ENCODE assay signal across 13 mouse cellular contexts in genomic region chr5:124077856-124078460, GRCm38 (mm10). TPM values are rescaled to one million over a fixed set of nuclear protein-coding genes. Genes with fewer than 3 reads are reported as not detected.
DNase-seq lines count a peak whose midpoint lies in the region; ATAC-seq and TF ChIP-seq lines count a peak whose summit lies in the region.
"Had no signal": no experiment of that assay in that cellular context is flagged by ENCODE, and none has a peak within 500 bp of the region (broad histone marks: within the 10 kb centered on the region; RNA-seq: fewer than 3 reads in every experiment).

No protein-coding gene starts in this region.

- H3K4me2 ChIP-seq in forebrain, embryonic 11.5 days (ENCODE audit: low read depth, low read length, severe bottlenecking) = no peak overlapping the region
- no peak overlapping the region for H3K4me2 ChIP-seq in hindbrain, embryonic 13.5 days
- H3K4me2 ChIP-seq in stomach, postnatal 0 days (replicated peaks; ENCODE audit: low read depth) = no peak overlapping the region

- H3K9me3 ChIP-seq in megakaryocyte, embryonic 14.5 days = no peaks in the 10 kb centered on the region
- no peaks in the 10 kb centered on the region for H3K9me3 ChIP-seq in forebrain, embryonic 11.5 days (ENCODE audit: control insufficient read depth, low read length)
- no peaks in the 10 kb centered on the region for H3K9me3 ChIP-seq in hindbrain, embryonic 13.5 days
- no peaks in the 10 kb centered on the region for H3K9me3 ChIP-seq in stomach, postnatal 0 days (ENCODE audit: control insufficient read depth, low read length)

- H3K27ac ChIP-seq in forebrain, embryonic 11.5 days (ENCODE audit: low read depth, low read length) = no peak overlapping the region
- H3K27ac ChIP-seq in hindbrain, embryonic 13.5 days = peak overlapping the region; percentile 80
- H3K27ac ChIP-seq in stomach, postnatal 0 days (replicated peaks) = peak overlapping the region; percentile 50

- intact Hi-C loops in heart, postnatal 10 days (cut with DNase I) = loop anchor here (5.0 kb wide), 1 partner anchor 36 kb away; no protein-coding TSS in a partner anchor

- no peak for ATAC-seq in megakaryocyte, adult 5-6 weeks (ENCODE audit: poor library complexity, severe bottlenecking)
- ATAC-seq in forebrain, embryonic 11.5 days (replicated peaks; ENCODE audit: low FRiP score) = no peak
- ATAC-seq in hindbrain, embryonic 13.5 days (ENCODE audit: low FRiP score) = no peak
- ATAC-seq in stomach, postnatal 0 days (ENCODE audit: low FRiP score, low TSS enrichment) = no peak
- ATAC-seq: lung, postnatal 0 days had no signal

- TF ChIP-seq EP300 in stomach, postnatal 0 days (optimal IDR thresholded peaks at IDR 0.05) = no peak

- 59% methylated on average over 6 of the region's 6 CpGs for WGBS in forebrain, embryonic 11.5 days
- WGBS in hindbrain, embryonic 13.5 days = 63% methylated on average over 6 of the region's 6 CpGs
- WGBS in stomach, postnatal 0 days = 60% methylated on average over 6 of the region's 6 CpGs

- no peaks in the 10 kb centered on the region for H3K27me3 ChIP-seq in megakaryocyte, embryonic 14.5 days (replicated peaks)
- H3K27me3 ChIP-seq in forebrain, embryonic 11.5 days (ENCODE audit: control insufficient read depth, insufficient read depth, low read length) = no peaks in the 10 kb centered on the region
- H3K27me3 ChIP-seq in hindbrain, embryonic 13.5 days = 0 out of 2 replicates have a peak, but pooled peaks cover 3% of the 10 kb centered on the region
- H3K27me3 ChIP-seq in stomach, postnatal 0 days (ENCODE audit: control insufficient read depth, insufficient read depth, low read length) = no peaks in the 10 kb centered on the region

- peak overlapping the region; percentile 0 for H3K4me3 ChIP-seq in megakaryocyte, embryonic 14.5 days (replicated peaks)
- H3K4me3 ChIP-seq in forebrain, embryonic 11.5 days (ENCODE audit: low read depth, low read length) = no peak overlapping the region
- H3K4me3 ChIP-seq in hindbrain, embryonic 13.5 days = no peak overlapping the region
- H3K4me3 ChIP-seq in stomach, postnatal 0 days (ENCODE audit: low read depth, low read length) = no peak overlapping the region

- no peak overlapping the region for H3K9ac ChIP-seq in forebrain, embryonic 11.5 days (ENCODE audit: low read length)
- peak overlapping the region; percentile 29; the same call in 1 of the 2 replicates for H3K9ac ChIP-seq in hindbrain, embryonic 13.5 days
- no peak overlapping the region for H3K9ac ChIP-seq in stomach, postnatal 0 days (ENCODE audit: low read length)

- H3K4me1 ChIP-seq in megakaryocyte, embryonic 14.5 days = peaks cover 100% of the 10 kb centered on the region
- no peaks in the 10 kb centered on the region for H3K4me1 ChIP-seq in forebrain, embryonic 11.5 days (replicated peaks; ENCODE audit: control insufficient read depth, insufficient read depth, low read length)
- H3K4me1 ChIP-seq in hindbrain, embryonic 13.5 days (replicated peaks) = peaks cover 49% of the 10 kb centered on the region
- peaks cover 4% of the 10 kb centered on the region; the same call in 1 of the 2 replicates for H3K4me1 ChIP-seq in stomach, postnatal 0 days (replicated peaks; ENCODE audit: control insufficient read depth, insufficient read depth)

- H3K36me3 ChIP-seq in megakaryocyte, embryonic 14.5 days (replicated peaks; ENCODE audit: low read length) = peaks cover 55% of the 10 kb centered on the region
- H3K36me3 ChIP-seq in forebrain, embryonic 11.5 days (ENCODE audit: control insufficient read depth, insufficient read depth, low read length) = no peaks in the 10 kb centered on the region
- no peaks in the 10 kb centered on the region for H3K36me3 ChIP-seq in hindbrain, embryonic 13.5 days
- H3K36me3 ChIP-seq in stomach, postnatal 0 days (ENCODE audit: control insufficient read depth, insufficient read depth, low read length) = no peaks in the 10 kb centered on the region

- TF ChIP-seq CTCF in stomach, postnatal 0 days (IDR thresholded peaks at IDR 0.05; ENCODE audit: low read depth) = no peak

- peak; percentile 45 for DNase-seq in forebrain, embryonic 11.5 days (ENCODE audit: low spot score)
- DNase-seq in stomach, postnatal 0 days (ENCODE audit: low spot score) = no peak
- DNase-seq in adrenal gland, adult 2 months = no peak
- no peak for DNase-seq in heart, postnatal 4 days
- no peak for DNase-seq in heart, postnatal 10 days
- DNase-seq: cerebellum, postnatal 36 days; gastrocnemius, postnatal 36 days; heart, postnatal 14 days; kidney, postnatal 25 days had no signal

RNA-seq across cellular contexts. Expression of gene Abcb9, which starts 17.6 kb away (rescaled TPM):
- 23.8 and 51.5 TPM in 2 replicates for polyA plus RNA-seq in megakaryocyte, embryonic 14.5 days (2012; ENCODE audit: insufficient read depth, low replicate concordance)
- total RNA-seq in megakaryocyte, adult 5-6 weeks (2015) = 0.62 and 1.4 TPM in 2 replicates
- total RNA-seq in megakaryocyte, adult 5-6 weeks (2017) = 0.12 and 1.3 TPM in 2 replicates
- polyA plus RNA-seq in forebrain, embryonic 11.5 days (2014; fragmentation: Nextera tagmentation; extraction: Ambion mirVana) = 1.6 and 1.7 TPM in 2 replicates
- 7.1 and 8.3 TPM in 2 replicates for polyA plus RNA-seq in hindbrain, embryonic 13.5 days (2015; fragmentation: Nextera tagmentation; extraction: Ambion mirVana)
- 7.7 and 8.2 TPM in 2 replicates for polyA plus RNA-seq in stomach, postnatal 0 days (2015; fragmentation: Nextera tagmentation; extraction: Ambion mirVana)
- total RNA-seq in adrenal gland, adult 2 months (2021) = 10 to 100 TPM in 1 of 2 experiments, 1 to 10 TPM in 1; 9.9 to 16.0 TPM
- polyA plus RNA-seq in adrenal gland, adult 2 months (2012; rRNA removed) = 14.8 and 15.4 TPM in 2 replicates
- 1 to 10 TPM; 4.9 to 5.5 TPM for total RNA-seq in heart, postnatal 4 days (2021)
- 1 to 10 TPM; 6.5 to 6.7 TPM for total RNA-seq in heart, postnatal 10 days (2021)

RNA-seq across cellular contexts. Expression of gene Ogfod2, which starts 34.1 kb away (rescaled TPM):
- 77.8 and 102 TPM in 2 replicates for polyA plus RNA-seq in megakaryocyte, embryonic 14.5 days (2012; ENCODE audit: insufficient read depth, low replicate concordance)
- 3.4 and 3.6 TPM in 2 replicates for total RNA-seq in megakaryocyte, adult 5-6 weeks (2015)
- total RNA-seq in megakaryocyte, adult 5-6 weeks (2017) = 2.6 and 6.4 TPM in 2 replicates
- polyA plus RNA-seq in forebrain, embryonic 11.5 days (2014; fragmentation: Nextera tagmentation; extraction: Ambion mirVana) = 14.5 and 15.8 TPM in 2 replicates
- polyA plus RNA-seq in hindbrain, embryonic 13.5 days (2015; fragmentation: Nextera tagmentation; extraction: Ambion mirVana) = 29.4 and 34.0 TPM in 2 replicates
- polyA plus RNA-seq in stomach, postnatal 0 days (2015; fragmentation: Nextera tagmentation; extraction: Ambion mirVana) = 19.0 and 21.0 TPM in 2 replicates
- total RNA-seq in adrenal gland, adult 2 months (2021) = 10 to 100 TPM; 28.9 to 49.2 TPM
- polyA plus RNA-seq in adrenal gland, adult 2 months (2012; rRNA removed) = 177 and 230 TPM in 2 replicates
- total RNA-seq in heart, postnatal 4 days (2021) = 10 to 100 TPM; 10.2 to 11.9 TPM
- total RNA-seq in heart, postnatal 10 days (2021) = 10 to 100 TPM; 11.9 to 14.2 TPM

RNA-seq across cellular contexts. Expression of gene Arl6ip4, which starts 37.9 kb away (rescaled TPM):
- polyA plus RNA-seq in megakaryocyte, embryonic 14.5 days (2012; ENCODE audit: insufficient read depth, low replicate concordance) = 141 and 205 TPM in 2 replicates
- 45.4 and 53.0 TPM in 2 replicates for total RNA-seq in megakaryocyte, adult 5-6 weeks (2015)
- 80.5 and 87.7 TPM in 2 replicates for total RNA-seq in megakaryocyte, adult 5-6 weeks (2017)
- 108 and 110 TPM in 2 replicates for polyA plus RNA-seq in forebrain, embryonic 11.5 days (2014; fragmentation: Nextera tagmentation; extraction: Ambion mirVana)
- polyA plus RNA-seq in hindbrain, embryonic 13.5 days (2015; fragmentation: Nextera tagmentation; extraction: Ambion mirVana) = 71.7 and 75.1 TPM in 2 replicates
- 77.1 and 78.9 TPM in 2 replicates for polyA plus RNA-seq in stomach, postnatal 0 days (2015; fragmentation: Nextera tagmentation; extraction: Ambion mirVana)
- total RNA-seq in adrenal gland, adult 2 months (2021) = 10 to 100 TPM; 40.0 to 56.3 TPM
- polyA plus RNA-seq in adrenal gland, adult 2 months (2012; rRNA removed) = 18.8 and 28.8 TPM in 2 replicates
- total RNA-seq in heart, postnatal 4 days (2021) = 10 to 100 TPM; 55.1 to 68.4 TPM
- total RNA-seq in heart, postnatal 10 days (2021) = 10 to 100 TPM; 47.9 to 52.7 TPM

RNA-seq across cellular contexts. Expression of gene Vps37b, which starts 45.9 kb away (rescaled TPM):
- polyA plus RNA-seq in megakaryocyte, embryonic 14.5 days (2012; ENCODE audit: insufficient read depth, low replicate concordance) = 437 and 1,468 TPM in 2 replicates
- total RNA-seq in megakaryocyte, adult 5-6 weeks (2015) = 28.9 and 29.2 TPM in 2 replicates
- 29.1 and 29.9 TPM in 2 replicates for total RNA-seq in megakaryocyte, adult 5-6 weeks (2017)
- polyA plus RNA-seq in forebrain, embryonic 11.5 days (2014; fragmentation: Nextera tagmentation; extraction: Ambion mirVana) = 60.2 and 61.4 TPM in 2 replicates
- polyA plus RNA-seq in hindbrain, embryonic 13.5 days (2015; fragmentation: Nextera tagmentation; extraction: Ambion mirVana) = 79.3 and 84.7 TPM in 2 replicates
- polyA plus RNA-seq in stomach, postnatal 0 days (2015; fragmentation: Nextera tagmentation; extraction: Ambion mirVana) = 31.0 and 35.8 TPM in 2 replicates
- 100 to 1,000 TPM in 1 of 2 experiments, 10 to 100 TPM in 1; 65.8 to 146 TPM for total RNA-seq in adrenal gland, adult 2 months (2021)
- polyA plus RNA-seq in adrenal gland, adult 2 months (2012; rRNA removed) = 198 and 208 TPM in 2 replicates
- total RNA-seq in heart, postnatal 4 days (2021) = 10 to 100 TPM; 42.3 to 49.1 TPM
- total RNA-seq in heart, postnatal 10 days (2021) = 10 to 100 TPM; 38.0 to 46.7 TPM
